Mouse (Mus musculus) midbrain, embryonic 13.5 days (tissue): Measurements from ENCODE around the gene Angptl7. TPM values are rescaled to one million over a fixed set of nuclear protein-coding genes. Genes with fewer than 3 reads are reported as not detected.

Experiments used
- polyA plus RNA-seq: library from polyadenylated mRNA; unstranded; fragments of >200 nt; fragmentation: Nextera tagmentation; extraction: Ambion mirVana; gene quantifications from 2 replicates; pipeline ENCODE4 v1.2.1, GENCODE M21; 2015

The Angptl7 gene
- polyA plus RNA-seq, 1 experiment from 2014 or later, result 0.32 TPM

Other genes with a start within 250 kb of the Angptl7 start
- 11.1 and 12.0 TPM in 2 replicates for gene Disp3, start 212.5 kb downstream of the Angptl7 start, polyA plus RNA-seq
- 20.5 and 22.2 TPM in 2 replicates for gene Ubiad1, start 55.7 kb downstream of the Angptl7 start, polyA plus RNA-seq
- 25.9 and 27.3 TPM in 2 replicates for gene Mtor, start 51.8 kb downstream of the Angptl7 start, polyA plus RNA-seq
- gene Exosc10, start 58.0 kb upstream of the Angptl7 start, polyA plus RNA-seq, result 91.4 and 94.1 TPM in 2 replicates
- 116 and 128 TPM in 2 replicates for gene Srm, start 91.0 kb upstream of the Angptl7 start, polyA plus RNA-seq
- gene Masp2, start 102.1 kb upstream of the Angptl7 start, polyA plus RNA-seq, result 0.35 and 0.46 TPM in 2 replicates
- gene Tardbp, start 126.6 kb upstream of the Angptl7 start, polyA plus RNA-seq, result 283 and 292 TPM in 2 replicates
- gene Gm572, start 142.9 kb upstream of the Angptl7 start, polyA plus RNA-seq, result not detected in 2 replicates